Mouse (Mus musculus) erythroblast, embryonic 14.5 days (primary cell): ENCODE measurements around the gene Pip4k2b.

Source experiments
- GATA1 ChIP-seq: IDR thresholded peaks from 2 replicates; pipeline ENCODE4 v1.6.1; 2012; ENCODE audit warnings: low read length, inconsistent platforms, mixed read lengths
- TAL1 ChIP-seq: IDR thresholded peaks from 3 replicates; pipeline ENCODE4 v1.6.1; 2012; ENCODE audit warnings: low read length, inconsistent platforms, mixed read lengths

DNA sequence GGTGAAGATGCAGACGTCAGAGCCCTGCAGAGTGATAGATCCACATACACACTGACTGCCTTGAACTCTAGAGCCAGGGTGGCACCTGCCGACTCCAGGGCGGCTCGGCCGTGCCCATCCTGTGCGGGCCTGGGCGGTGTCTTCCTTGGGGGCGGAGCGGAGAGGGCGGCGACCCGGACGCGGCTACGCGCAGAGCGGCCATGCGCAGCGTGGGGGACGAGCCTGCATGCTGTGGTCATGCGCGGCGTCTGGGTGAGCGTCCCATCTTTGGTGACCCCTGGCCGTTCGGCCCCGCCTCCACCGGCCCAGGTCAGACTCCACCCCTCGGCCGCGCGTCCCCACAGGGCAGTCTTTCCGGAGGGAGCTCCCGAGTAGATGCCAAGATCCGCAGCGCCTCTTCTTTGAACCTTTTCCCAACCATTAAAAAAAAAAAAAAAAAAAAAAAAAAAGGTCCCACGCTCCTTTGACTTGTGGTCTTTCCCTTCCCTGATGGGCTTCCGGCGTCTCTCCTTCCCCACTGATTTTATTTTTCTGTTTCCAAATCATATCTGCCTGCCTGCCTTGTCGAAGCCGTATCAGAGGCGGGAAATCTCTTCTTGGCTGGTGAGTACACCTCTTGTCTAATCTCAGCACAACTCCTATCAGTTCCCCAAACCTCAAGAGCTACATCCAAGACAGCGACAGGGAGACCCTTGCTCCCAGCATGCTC lies 58.7 kb downstream of the Pip4k2b start, which contains the start of gene Cisd3:
- TF ChIP-seq TAL1 (no peak), GATA1 (no peak)
